Mouse (Mus musculus) left cerebral cortex, postnatal 4 days (tissue): ENCODE measurements at regions not wholly inside any gene's neighbourhood (a gene's known extent, or its start where the extent isn't known, plus 50 kb on each side); places are given as distances from the start of the nearest gene placed in this dataset.
"Not testable (repeated sequence)": the region's sequence is repeated elsewhere in the genome, so short reads cannot be mapped to it uniquely, and the experiment has no call there.

Experiments used
- DNase-seq: peaks from one replicate; pipeline ENCODE4 v3.0.0-alpha.2; 2022
- intact Hi-C: fragments of 180-260 bp; cut with DNase I; formaldehyde crosslinking; loops from one replicate; pipeline ENCODE4 v1.15.1; 2025

DNA sequence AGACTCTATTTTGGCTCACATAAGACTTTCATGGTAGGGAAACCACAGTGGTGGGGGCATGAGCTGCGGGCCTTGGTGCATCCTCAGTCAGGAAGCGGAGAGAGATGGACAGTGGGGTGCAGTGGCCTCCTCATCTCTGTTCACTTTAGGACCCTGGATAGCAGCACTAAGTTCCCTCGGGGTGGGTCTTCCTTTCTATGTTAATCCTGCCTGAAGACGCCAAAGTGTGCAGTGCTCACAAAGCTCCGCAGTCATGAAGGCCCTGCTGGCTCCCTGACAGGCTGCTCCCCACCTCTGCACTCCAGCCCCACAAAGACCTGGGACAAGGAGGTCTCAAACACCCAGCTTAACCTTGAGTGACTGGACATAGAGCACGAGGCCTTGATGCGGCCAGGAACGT is 56.8 kb downstream of the Sox1 start:
- intact Hi-C loops = no loop called here
- DNase-seq = no peak

DNA sequence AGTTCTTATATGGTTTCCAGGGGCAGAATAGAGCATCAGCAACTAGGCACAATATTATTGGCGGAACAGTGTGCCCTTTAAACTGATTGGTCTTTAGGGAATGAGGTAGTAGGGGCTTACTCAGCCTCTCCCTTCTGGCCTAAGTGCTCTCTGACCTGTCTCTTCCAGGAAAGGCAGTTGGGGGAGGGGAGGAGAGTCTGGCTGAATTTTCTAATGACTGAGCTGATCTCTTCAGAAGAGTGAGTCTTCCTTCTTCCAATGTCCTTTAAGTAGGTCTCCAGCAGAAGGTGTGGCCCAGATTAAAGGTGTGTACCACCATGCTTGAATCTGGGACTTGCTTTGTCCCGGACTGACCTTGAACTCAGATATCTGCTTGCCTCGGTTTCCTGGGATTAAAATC is 60.3 kb downstream of the Sox1 start:
- intact Hi-C loops, DNase-seq: not testable (repeated sequence)

DNA sequence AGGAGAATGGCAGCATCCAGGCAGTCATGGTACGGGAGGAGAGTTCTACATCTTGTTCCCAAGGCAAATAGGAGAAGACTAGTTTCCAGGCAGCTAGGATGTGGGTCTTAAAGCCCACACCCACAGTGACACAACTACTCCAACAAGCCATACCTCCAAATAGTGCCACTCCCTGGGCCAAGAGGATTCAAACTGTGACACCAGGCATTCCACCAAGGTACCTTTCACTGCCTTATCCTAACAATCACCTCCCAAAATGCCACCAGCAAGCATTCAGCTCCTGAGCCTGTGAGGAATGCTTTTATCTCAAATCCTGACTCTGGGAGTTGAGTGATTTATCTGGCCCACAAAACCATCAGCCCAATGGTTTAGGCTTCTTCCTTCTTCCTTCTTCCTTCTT is 61.2 kb downstream of the Sox1 start:
- DNase-seq = no peak
- intact Hi-C loops = no loop called here

DNA sequence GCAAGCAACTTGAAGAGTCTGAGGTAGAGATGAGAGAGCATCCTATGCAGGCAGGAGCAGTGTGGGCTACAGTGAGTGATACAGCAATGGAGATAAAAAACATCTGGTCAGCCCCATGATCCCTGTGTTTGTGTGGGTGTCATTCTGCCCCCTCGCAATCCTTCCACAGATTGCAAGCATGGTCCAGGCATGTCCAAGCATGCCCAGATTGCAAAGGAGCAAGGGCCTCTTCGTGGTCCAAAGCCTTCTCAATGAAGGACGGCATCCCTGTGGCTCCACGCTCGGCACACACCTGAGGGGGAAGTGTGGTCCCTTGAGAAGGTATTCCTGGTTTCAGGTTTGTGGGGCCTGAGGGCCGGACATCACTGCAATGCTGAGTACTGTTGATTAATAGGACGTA is 61.9 kb downstream of the Sox1 start:
- no peak for DNase-seq
- intact Hi-C loops = no loop called here

DNA sequence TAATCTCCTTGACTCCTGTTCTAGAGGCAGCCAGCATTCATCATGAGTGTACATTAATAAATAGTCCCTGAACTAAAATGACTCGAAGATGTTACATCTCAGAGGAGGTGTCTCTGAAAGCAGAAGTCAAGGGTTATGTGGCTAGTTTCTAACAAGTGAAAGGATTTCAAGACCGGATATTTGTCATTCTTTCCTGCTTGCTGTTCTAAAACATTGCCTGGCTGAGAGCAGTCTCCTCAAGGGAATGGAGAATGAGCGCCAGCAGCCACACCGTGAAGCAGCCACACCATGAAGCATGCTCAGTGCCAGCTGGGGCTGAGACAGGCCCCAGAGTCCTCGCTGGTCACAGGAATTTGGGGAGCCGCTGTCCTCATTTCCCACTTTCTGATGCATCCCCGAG is 71.8 kb downstream of the Sox1 start:
- intact Hi-C loops = no loop called here
- DNase-seq = no peak

DNA sequence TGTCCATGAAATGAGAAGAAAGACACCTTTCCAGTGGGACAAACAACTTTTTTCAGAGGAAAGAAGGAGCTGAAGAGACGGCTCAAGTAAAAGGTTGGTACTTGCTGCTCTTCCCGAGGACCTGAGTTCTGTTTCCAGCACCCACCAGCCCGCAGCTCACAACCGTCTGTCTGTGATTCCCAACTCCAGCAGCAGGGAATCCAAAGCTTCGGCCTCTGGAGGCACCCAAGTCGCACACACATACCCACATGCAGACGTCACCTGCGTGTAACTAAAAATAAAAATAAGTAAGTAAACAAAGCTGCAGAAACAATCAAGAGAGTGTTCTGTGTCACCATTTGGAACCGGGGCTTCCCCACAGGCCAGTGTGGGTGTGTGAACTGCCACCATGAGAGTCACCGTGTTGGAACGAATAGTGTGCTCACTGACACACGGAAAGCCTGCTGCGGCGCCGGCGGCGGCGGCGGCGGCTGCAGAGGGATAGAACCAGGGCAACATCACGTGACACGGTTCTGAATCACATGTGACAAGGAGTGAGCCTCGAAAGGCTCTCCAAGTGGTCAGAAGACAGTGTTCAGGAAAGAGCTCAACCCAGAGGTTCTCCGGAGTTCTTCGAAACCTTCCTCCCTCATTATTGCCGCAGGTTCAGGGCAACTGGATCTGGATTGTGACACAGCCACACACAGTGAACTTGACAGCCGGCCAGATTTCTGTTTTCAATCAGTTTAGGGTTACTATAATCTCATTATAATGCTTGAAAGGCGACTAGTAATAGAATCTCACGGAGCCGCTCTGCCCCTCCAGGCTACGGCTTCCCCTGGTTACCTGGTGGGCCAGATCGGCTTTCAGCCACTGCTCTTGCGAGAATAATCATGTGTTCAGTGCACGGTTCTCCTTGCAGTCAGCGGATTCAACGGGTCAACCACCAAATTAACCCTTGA is 72.6 kb downstream of the Sox1 start:
- no peak for DNase-seq
- intact Hi-C loops = no loop called here

DNA sequence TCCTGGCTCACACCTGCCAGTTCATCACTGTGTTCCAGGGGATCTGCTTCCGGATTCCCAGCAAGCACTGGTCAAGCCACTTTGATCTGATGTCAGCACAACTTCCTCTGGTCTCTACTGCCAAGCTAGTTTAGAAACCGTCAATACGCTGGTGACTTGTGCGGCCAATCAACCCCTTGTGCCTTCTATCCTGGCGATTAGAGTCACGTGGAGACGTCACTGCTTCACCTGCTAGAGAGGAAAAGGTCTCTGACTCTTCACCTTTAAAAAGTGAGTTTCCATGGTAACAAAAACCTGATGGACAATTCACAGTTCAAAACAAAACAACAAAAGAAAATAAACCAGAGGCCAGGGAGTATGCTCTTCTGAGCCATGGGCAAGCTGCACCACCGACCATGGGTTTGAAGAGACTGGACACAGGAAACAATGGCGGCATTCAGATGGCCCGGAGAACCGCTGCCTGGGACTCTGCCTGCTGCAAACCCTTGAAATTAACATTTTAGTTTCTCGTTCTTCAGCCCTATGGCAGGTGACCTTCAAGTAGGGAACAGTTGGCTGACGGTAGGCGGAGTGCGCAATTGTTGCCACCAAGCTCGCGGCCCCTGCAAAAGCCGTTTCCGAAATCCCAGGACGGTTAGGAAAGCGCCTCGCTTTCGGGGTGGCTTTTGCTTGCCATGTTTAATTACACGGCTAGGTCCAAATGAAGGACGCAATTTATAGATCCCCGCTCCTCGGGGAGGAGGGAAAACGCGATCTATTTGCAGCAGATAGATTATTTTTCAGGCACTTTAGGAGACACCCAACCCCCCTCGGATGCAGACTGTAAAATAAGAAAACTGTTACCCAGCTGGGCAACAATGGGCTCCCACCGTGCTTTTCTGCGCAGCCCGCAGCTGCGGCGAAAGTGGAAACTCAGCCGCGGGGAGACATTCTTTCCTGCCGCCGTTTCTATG is 82.6 kb downstream of the Sox1 start:
- intact Hi-C loops = no loop called here
- DNase-seq = peak; percentile 28

DNA sequence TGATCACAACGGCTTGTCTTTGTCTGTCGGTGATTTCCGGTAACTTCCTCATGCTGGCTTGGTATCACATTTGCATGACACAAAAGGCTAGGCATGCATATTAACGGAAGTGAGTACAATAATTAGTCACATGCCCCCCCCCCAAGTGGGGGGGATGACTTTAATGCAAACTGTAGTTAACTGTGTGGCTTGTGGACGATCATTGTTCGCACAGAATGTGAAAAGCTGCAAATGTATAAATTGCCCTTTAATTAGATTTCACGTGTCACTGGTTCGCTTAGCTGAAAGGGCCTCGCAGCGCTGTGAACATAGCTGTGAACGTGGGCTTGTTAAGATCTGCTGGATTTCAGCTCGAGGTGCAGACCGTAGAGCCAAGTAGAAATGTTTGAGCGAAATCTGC is 86.8 kb downstream of the Sox1 start:
- intact Hi-C loops = no loop called here
- DNase-seq = peak; percentile 50

DNA sequence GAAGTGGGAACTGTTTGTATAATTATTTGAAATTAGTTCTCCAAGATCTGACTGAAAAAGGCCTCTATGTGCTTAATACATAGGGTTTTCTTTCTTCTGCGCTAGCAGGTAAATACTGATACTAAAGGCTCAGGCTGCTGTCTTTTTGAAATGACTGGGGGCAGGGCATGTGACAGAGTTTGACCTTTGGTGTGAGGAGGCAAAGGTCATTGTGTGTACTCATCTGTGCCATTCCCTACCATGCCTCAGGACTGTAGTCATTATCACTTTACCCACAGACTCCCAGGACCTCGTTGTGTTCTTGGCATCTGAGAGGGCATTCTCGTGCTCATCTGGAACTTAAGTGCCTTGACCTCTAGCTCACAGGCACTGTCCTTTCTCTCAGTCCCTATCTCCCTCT is 88.5 kb downstream of the Sox1 start:
- DNase-seq = no peak
- intact Hi-C loops = no loop called here

DNA sequence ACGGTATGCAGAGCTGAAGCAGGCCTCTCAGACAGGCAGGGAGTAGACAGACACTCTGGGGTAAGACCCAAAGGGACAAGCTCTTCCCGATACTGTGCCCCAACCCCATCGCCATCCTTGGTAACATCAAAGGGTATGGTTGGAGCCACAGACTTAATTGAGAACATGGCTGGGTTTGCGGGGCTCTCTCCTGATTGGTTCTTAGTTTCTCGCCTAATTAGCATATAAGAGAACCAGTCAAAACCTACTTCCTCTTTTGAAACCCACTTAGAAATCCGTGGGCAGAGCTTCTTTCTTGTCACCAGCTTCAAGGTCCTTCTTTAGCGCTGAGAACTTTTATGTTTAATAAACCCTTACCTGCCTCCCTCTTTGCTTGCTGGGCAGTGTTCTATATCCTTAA is 87.5 kb upstream of the Spaca7 start:
- no peak for DNase-seq
- intact Hi-C loops = no loop called here

DNA sequence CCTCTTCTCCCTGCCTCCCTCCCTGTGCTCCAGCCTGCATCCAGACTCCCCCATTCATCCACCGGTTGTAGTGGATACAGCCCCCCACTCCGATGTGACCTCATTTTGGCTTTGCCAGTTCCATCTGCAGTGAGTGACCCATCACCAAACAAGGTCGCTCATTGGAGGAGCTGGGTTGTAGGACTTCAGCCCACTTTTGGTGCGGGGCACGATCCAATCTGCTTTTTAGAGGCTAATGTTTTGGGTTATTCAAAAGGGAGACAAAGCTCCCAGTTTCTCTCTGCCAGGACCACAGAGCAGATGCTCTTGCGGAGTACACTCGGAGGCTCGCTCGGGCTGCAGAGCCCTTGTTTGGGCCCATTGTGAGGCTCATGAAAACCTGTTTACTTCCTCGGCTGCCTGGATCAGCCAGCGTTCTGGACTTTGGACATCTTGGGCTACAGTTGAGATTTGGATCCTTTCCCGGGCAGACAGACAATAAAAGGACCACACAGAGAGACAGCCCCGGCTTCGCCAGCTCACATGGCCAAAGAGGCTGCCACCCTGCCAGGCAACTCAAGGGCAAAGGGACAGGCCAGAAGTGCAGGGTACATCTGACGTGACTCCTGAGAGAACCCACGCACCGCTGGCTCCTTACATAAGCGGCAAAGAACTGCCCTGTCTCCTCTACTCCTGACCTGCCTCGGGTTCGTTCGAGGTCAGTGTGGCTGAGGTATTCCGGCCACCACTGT is 86.3 kb upstream of the Spaca7 start:
- peak; percentile 88 for DNase-seq
- intact Hi-C loops = no loop called here

DNA sequence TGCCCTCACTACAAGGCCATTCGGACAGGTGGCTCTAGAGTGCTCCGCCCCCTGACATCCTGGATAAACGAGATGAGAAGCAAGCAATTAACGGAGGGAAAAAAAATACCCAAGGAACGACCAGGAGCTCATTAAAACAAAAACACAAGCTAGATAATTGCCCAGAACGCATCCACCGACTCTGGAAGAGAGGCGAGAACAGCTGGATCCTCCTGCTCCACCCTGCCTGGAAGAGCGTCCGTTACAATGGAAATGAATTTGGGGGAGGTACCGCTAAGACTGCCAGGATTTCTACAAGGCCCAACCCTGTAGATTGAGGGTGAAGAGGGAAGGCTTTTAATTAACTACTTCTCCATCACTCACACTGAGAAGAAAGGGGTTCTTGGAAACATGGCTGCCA is 85.6 kb upstream of the Spaca7 start:
- intact Hi-C loops = no loop called here

DNA sequence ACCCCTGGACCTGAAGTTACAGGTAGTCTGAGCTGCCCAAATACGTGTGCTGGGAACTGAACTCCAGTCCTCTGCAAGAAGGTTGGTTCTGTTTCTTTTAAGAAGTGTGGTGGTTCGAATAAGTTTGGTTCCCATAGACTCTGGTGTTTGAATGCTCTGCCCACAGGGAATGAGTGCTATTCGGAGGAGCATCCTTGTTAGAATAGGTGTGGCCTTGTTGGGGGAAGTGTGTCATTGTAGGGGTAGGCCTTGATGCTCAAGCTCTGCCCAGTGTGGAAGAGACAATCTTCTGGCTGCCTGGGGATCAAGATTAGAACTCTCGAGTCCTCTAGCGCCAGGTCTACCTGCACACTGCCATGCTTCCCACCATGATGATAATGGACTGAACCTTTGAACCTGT is 83.6 kb upstream of the Spaca7 start:
- no peak for DNase-seq
- intact Hi-C loops = no loop called here

More for the DNA sequence above, 85.6 kb upstream of the Spaca7 start:
- no peak for DNase-seq

DNA sequence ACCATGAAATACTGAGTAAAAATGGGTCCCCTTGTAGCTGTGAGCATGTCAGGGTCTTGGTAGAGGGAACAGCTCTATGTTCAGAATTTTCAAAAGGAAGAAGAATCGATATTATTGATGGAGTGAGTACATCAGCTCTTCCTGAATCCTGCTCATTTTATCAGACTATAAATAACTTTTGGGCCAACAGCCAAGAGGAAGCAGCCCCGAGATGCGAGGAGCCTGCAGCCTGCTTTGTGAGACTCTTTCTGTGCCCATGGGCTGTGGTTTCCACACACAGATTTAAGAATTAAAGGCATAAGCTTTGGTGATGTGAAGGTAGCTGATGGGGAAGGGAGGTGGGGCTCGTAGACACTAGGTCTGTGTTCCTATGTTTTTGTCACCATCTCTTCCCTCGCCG is 81.4 kb upstream of the Spaca7 start:
- no peak for DNase-seq
- intact Hi-C loops = no loop called here

DNA sequence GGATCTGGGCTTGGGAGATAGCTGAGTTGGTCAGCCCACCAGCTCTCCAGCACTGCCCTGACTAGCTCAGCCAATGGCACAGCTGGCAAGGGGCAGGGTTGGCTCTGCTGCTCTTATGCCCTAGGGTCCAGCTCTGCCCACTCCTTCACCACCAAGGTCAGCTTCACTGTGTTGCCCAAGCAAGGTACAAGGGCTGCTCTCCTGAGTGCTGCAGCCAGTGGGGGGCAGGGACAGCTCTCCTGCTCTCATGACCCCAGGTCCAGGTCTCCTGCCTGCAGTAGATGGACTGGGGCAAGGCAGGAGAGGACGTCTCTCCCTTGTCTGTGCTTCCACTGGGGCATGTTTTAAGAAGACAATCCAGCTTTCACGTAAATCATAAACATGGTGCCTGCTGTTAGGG is 80.4 kb upstream of the Spaca7 start:
- intact Hi-C loops = no loop called here
- no peak for DNase-seq

DNA sequence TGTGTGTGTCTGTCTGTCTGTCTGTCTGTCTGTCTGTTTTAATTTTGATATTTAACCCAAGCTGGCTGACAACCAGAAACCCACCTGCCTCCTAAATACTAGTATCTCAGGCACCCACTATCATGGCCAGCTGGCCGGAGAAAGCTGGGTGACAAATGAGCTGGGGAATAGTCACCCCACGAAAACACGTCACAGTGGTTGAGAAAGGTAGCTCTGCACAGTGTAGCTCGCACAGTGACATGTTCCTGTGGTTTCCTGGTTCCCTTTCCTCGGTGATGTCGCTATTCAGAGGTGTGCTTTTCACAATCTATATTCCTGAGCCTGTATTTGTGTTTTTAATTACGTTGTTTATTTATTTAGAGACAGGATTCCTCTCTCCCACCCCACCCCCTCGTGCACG is 78.3 kb upstream of the Spaca7 start:
- no peak for DNase-seq
- intact Hi-C loops = no loop called here

DNA sequence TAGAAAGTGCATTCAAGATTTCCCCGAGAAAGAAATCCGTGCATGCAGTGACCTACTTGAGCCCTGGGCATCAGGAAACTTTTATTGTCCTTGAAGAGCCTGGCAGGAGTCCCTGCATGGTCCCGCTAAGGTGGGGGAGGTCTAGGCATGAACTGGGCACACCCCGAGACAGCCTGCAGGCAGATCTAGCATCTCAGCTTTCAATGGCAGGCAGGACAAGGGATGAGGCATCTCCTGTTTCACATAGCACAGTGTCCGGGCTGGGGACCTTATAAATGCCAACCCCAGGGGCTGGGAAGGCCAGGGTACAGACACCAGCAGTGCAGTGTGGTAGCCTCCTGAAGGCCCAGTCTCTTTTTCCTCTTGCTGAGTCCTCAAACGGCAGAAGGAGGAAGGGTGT is 75.4 kb upstream of the Spaca7 start:
- intact Hi-C loops = no loop called here
- no peak for DNase-seq

DNA sequence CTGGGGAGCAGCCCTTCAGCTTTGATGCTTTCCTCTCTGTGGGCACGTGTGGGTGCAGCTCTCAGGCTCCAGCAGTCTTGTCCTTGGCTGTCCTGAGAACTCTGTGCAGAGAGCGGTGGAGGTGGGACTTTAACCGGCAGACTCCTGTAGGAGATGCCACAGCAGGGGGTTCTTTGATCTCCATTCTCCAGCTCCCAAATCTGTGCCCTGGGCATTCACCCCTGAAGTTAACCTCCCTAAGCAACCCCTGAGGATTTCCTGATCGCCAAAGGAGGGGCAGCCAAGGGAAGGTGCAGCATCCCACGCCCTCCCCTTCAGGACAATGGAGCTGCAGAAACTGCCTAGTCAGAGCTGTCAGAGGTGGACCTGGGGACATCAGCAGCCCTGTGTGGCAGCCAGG is 73.2 kb upstream of the Spaca7 start:
- intact Hi-C loops = no loop called here
- no peak for DNase-seq

DNA sequence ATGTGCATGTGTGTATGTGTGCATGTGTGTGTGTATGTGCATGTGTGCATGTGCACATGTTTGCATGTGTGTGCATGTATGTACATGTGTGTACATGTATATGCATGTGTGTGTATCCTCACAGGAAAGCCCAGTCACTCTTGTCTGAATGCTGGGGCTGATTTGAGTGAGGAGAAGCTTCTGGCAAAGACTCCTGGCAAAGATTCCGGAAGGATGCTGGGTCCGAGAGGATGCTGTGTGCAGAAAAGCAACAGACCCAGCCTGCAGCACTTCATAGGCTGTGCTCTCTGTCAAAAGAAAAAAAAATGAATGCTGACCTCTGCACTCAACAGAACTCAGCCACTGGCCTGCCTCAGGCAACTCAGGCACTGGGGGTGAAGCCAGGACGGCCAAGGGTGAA is 72.5 kb upstream of the Spaca7 start:
- no peak for DNase-seq
- intact Hi-C loops = no loop called here

DNA sequence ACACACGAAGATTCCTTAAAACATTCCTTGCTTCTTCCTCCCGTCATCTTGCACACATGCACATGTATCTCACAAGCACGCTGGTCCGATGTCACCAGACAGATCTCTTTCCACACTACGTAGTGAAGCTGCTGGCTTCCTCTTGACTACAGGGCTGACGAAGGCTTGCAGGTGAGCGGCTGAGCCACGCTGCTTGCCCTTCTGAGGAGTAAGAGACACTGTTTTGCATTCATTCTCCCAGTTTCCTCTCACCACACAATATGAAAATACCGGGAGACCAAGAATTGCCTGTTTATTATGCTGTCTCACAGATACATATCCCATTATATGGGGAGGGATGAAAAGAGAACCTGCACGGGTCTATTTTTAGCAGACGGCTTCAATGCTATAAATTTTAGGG is 71.0 kb upstream of the Spaca7 start:
- no peak for DNase-seq
- intact Hi-C loops = no loop called here

DNA sequence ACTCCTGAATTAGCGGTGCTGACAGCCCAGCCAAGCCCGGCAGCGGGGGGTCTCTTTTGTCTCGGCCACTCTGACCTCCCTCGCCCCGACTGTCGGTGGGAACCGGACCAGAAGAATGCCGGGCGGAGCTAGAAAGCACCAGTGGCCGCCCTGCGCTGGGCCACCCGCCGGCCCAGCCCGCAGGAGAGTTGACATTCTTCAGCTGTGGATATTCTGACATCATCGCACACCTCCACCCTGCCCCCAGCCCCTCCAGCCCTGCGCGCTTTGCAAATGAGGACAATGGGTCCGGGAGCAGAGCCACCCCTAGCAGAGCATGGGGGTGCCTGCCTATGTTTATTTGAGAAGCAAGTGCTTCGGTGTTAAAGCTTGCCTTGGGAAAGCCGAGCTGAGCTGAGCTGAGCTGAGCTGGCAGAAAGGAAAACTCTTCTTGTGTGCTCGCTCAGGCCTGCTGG is 70.5 kb upstream of the Spaca7 start:
- peak; percentile 44 for DNase-seq
- intact Hi-C loops = no loop called here
